Mouse (Mus musculus) midbrain, embryonic 16.5 days (tissue): Measurements from ENCODE around the gene Plxna2. TPM values are rescaled to one million over a fixed set of nuclear protein-coding genes. Genes with fewer than 3 reads are reported as not detected.

Experiments
- ATAC-seq: fragments of 200-750 bp; cut with Nextera tagmentation; 2 replicates; pipeline ENCODE4 v1.8.0; 2017; ENCODE audit warnings: moderate TSS enrichment
- H3K27ac ChIP-seq: fragments of 300-500 bp; sonication (generic); 2 replicates; pipeline ENCODE4 v1.5.1; 2014; ENCODE audit warnings: mild to moderate bottlenecking, low read length, mixed read lengths
- H3K27me3 ChIP-seq: fragments of 300-500 bp; sonication (generic); 2 replicates; pipeline ENCODE4 v1.6.1; 2014; ENCODE audit warnings: low read depth, low read length, mixed read lengths; ENCODE audit not compliant: control insufficient read depth, insufficient read depth
- H3K36me3 ChIP-seq: fragments of 300-500 bp; sonication (generic); 2 replicates; pipeline ENCODE4 v1.6.1; 2014; ENCODE audit warnings: mild to moderate bottlenecking, low read length, moderate library complexity, mixed read lengths; ENCODE audit not compliant: control insufficient read depth, insufficient read depth
- H3K4me1 ChIP-seq: fragments of 300-500 bp; sonication (generic); 2 replicates; pipeline ENCODE4 v1.6.1; 2014; ENCODE audit warnings: mild to moderate bottlenecking, low read length, mixed read lengths; ENCODE audit not compliant: control insufficient read depth, insufficient read depth
- H3K4me2 ChIP-seq: fragments of 300-500 bp; sonication (generic); 2 replicates; pipeline ENCODE4 v1.6.1; 2014; ENCODE audit warnings: mild to moderate bottlenecking, low read length, mixed read lengths
- H3K4me3 ChIP-seq: fragments of 300-500 bp; sonication (generic); 2 replicates; pipeline ENCODE4 v1.5.1; 2014; ENCODE audit warnings: low read depth, mild to moderate bottlenecking, low read length, moderate library complexity, mixed read lengths
- H3K9ac ChIP-seq: fragments of 300-500 bp; sonication (generic); 2 replicates; pipeline ENCODE4 v1.6.1; 2014; ENCODE audit warnings: low read depth, low read length, mixed read lengths
- H3K9me3 ChIP-seq: fragments of 300-500 bp; sonication (generic); replicated peaks from 2 replicates; pipeline ENCODE4 v1.6.1; 2014; ENCODE audit warnings: mild to moderate bottlenecking, low read length, mixed read lengths; ENCODE audit not compliant: control insufficient read depth, poor library complexity, severe bottlenecking
- WGBS: fragments of 180-500 bp; shearing (Covaris S2); extraction: QIAGEN DNeasy Blood & Tissue Kit; methylation state at CpG from one replicate; pipeline ENCODE4 v1.1.7; 2014; 5-methylcytosine and 5-hydroxymethylcytosine counted together
- polyA plus RNA-seq: library from polyadenylated mRNA; unstranded; fragments of >200 nt; fragmentation: Nextera tagmentation; extraction: Ambion mirVana; gene quantifications from 2 replicates; pipeline ENCODE4 v1.2.1, GENCODE M21; 2015

Gene Plxna2
- polyA plus RNA-seq, 1 experiment from 2014 or later = 18.1 TPM

GRCm38 (mm10) chr1:194816913-194817312 lies 198.9 kb downstream of the Plxna2 start:
- no peaks in the 10 kb centered on the region for H3K27me3 ChIP-seq
- ATAC-seq = peak; percentile 88
- H3K4me2 ChIP-seq = no peak overlapping the region
- no peak overlapping the region for H3K27ac ChIP-seq
- H3K36me3 ChIP-seq = peaks cover 7% of the 10 kb centered on the region
- WGBS = 33% methylated on average over 2 of the region's 2 CpGs
- H3K9me3 ChIP-seq = no peaks in the 10 kb centered on the region
- H3K9ac ChIP-seq = no peak overlapping the region
- no peak overlapping the region for H3K4me3 ChIP-seq
- H3K4me1 ChIP-seq = no peaks in the 10 kb centered on the region

GRCm38 (mm10) chr1:194820953-194821352 lies 202.9 kb downstream of the Plxna2 start:
- ATAC-seq = no peak
- Histone ChIP-seq H3K27ac (no peak overlapping the region), H3K4me3 (no peak overlapping the region), H3K9me3 (no peaks in the 10 kb centered on the region), H3K27me3 (no peaks in the 10 kb centered on the region), H3K4me1 (no peaks in the 10 kb centered on the region), H3K9ac (no peak overlapping the region), H3K4me2 (no peak overlapping the region), H3K36me3 (no peaks in the 10 kb centered on the region)
- 90% methylated on average over 4 of the region's 4 CpGs for WGBS

GRCm38 (mm10) chr1:194821721-194822120 lies 203.7 kb downstream of the Plxna2 start:
- no peak overlapping the region for H3K4me3 ChIP-seq
- no peak for ATAC-seq
- no peak overlapping the region for H3K4me2 ChIP-seq
- 71% methylated on average over 1 of the region's 1 CpGs for WGBS
- H3K9me3 ChIP-seq = no peaks in the 10 kb centered on the region
- no peaks in the 10 kb centered on the region for H3K27me3 ChIP-seq
- H3K9ac ChIP-seq = no peak overlapping the region
- no peak overlapping the region for H3K27ac ChIP-seq
- no peaks in the 10 kb centered on the region for H3K4me1 ChIP-seq
- no peaks in the 10 kb centered on the region for H3K36me3 ChIP-seq

DNA sequence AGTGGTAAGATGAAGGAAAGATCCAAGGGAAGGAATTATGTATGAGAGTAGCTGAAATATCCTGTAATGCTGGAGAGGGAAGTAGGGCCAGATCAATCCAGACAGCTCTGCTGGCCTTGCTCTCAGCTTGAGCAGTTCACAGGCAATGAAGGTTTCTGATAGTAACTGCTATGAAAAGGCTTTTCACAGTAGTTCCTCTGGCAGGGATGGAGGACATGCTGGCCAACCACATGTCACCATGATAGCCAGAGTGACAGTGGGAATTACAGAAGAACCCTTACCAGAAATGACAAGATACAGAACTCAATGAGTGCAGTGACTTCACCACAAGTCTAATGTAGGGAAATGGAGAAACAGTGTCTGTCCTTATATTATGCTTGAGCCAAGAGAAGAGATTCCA lies 210.3 kb downstream of the Plxna2 start:
- Histone ChIP-seq H3K9me3 (no peaks in the 10 kb centered on the region), H3K9ac (no peak overlapping the region), H3K4me3 (no peak overlapping the region), H3K4me2 (no peak overlapping the region), H3K27ac (no peak overlapping the region), H3K4me1 (no peaks in the 10 kb centered on the region), H3K36me3 (no peaks in the 10 kb centered on the region), H3K27me3 (no peaks in the 10 kb centered on the region)
- no peak for ATAC-seq

- Histone ChIP-seq H3K27ac (no peak overlapping the region), H3K4me3 (no peak overlapping the region), H3K36me3 (no peaks in the 10 kb centered on the region), H3K27me3 (no peaks in the 10 kb centered on the region), H3K4me2 (no peak overlapping the region), H3K9me3 (no peaks in the 10 kb centered on the region), H3K4me1 (no peaks in the 10 kb centered on the region), H3K9ac (no peak overlapping the region)
- no peak for ATAC-seq
These were observed 217.2 kb downstream of the Plxna2 start for GRCm38 (mm10) chr1:194835238-194835637.

DNA sequence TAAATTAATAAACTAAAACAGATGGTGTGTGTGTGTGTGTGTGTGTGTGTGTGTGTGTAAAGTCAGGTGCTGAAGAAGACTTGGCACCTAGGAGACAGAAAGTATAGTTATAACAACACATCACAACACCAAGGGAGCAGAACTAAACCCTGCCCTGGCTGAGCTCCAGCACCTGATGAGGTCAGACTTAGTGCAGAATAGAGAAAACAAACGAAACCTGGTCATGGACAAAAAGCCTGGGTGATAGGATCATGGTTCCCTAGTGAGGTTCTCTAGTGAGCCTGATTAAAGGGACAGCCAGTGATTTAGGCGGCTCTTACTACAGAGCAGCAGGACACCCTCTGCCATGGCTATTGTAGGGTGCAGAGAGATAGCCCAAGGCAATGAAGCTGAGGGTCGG lies 218.2 kb downstream of the Plxna2 start:
- H3K4me2 ChIP-seq = no peak overlapping the region
- no peaks in the 10 kb centered on the region for H3K27me3 ChIP-seq
- no peaks in the 10 kb centered on the region for H3K36me3 ChIP-seq
- no peak overlapping the region for H3K9ac ChIP-seq
- H3K4me1 ChIP-seq = no peaks in the 10 kb centered on the region
- 63% methylated on average over 3 of the region's 3 CpGs for WGBS
- no peak overlapping the region for H3K4me3 ChIP-seq
- no peak overlapping the region for H3K27ac ChIP-seq
- no peaks in the 10 kb centered on the region for H3K9me3 ChIP-seq
- ATAC-seq = no peak

GRCm38 (mm10) chr1:194836671-194837070 lies 218.7 kb downstream of the Plxna2 start:
- no peak for ATAC-seq
- 83% methylated on average over 4 of the region's 4 CpGs for WGBS
- Histone ChIP-seq H3K27ac (no peak overlapping the region), H3K4me3 (no peak overlapping the region), H3K36me3 (no peaks in the 10 kb centered on the region), H3K9me3 (no peaks in the 10 kb centered on the region), H3K4me1 (no peaks in the 10 kb centered on the region), H3K4me2 (no peak overlapping the region), H3K27me3 (no peaks in the 10 kb centered on the region), H3K9ac (no peak overlapping the region)

- H3K4me2 ChIP-seq = no peak overlapping the region
- 25% methylated on average over 1 of the region's 1 CpGs for WGBS
These were observed 221.4 kb downstream of the Plxna2 start for GRCm38 (mm10) chr1:194839230-194839910.

DNA sequence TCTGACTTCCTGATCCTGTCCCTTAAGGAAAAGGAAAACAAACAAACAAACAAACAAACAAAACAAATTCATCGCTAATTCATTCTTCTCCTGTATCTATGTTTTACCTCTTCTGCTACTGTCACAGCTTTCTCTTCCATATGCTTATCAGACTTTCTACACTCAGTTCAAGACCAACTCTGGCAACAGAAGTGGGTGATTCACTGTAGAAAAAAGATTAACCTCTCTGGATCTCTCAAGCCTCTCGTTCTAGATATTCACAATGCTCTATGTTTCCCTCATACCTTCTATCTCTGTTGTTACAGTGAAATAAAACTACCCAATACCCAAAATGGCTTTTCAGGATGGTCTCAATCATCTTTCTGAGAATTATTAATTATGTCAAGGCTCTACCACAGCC lies 225.0 kb downstream of the Plxna2 start:
- Histone ChIP-seq H3K9ac (no peak overlapping the region), H3K4me2 (no peak overlapping the region), H3K27me3 (no peaks in the 10 kb centered on the region), H3K9me3 (no peaks in the 10 kb centered on the region), H3K4me1 (no peaks in the 10 kb centered on the region), H3K36me3 (no peaks in the 10 kb centered on the region), H3K27ac (no peak overlapping the region), H3K4me3 (no peak overlapping the region)
- ATAC-seq = no peak
- WGBS = 89% methylated on average over 2 of the region's 2 CpGs

More at GRCm38 (mm10) chr1:194839230-194839910, 221.4 kb downstream of the Plxna2 start:
- Histone ChIP-seq H3K4me1 (no peaks in the 10 kb centered on the region), H3K27me3 (no peaks in the 10 kb centered on the region), H3K36me3 (no peaks in the 10 kb centered on the region), H3K9me3 (no peaks in the 10 kb centered on the region), H3K9ac (no peak overlapping the region), H3K4me3 (no peak overlapping the region), H3K27ac (no peak overlapping the region)
- ATAC-seq = no peak
